Mouse (Mus musculus): ENCODE results near the gene Arhgap42.
A peak's percentile ranks its signal among the peaks of the same experiment; 100 is the strongest.

The Arhgap42 gene

GRCm38 (mm10) chr9:9093096-9093495, 145.8 kb downstream of the Arhgap42 start:
- no peaks in the 10 kb centered on the region for H3K9me3 ChIP-seq (ENCODE audit: low read length)
- no peak overlapping the region for H3K4me3 ChIP-seq (replicated peaks; ENCODE audit: low read length)
- TF ChIP-seq NANOG (IDR thresholded peaks at IDR 0.05; ENCODE audit: borderline replicate concordance, low read length) = no peak
- TF ChIP-seq POU5F1 (IDR thresholded peaks at IDR 0.05; ENCODE audit: borderline replicate concordance, low read length) = no peak
- no peak for TF ChIP-seq CTCF (conservative IDR thresholded peaks at IDR 0.05; ENCODE audit: low read length)
- H3K36me3 ChIP-seq (ENCODE audit: insufficient read depth, low read length) = no peaks in the 10 kb centered on the region
- H3K4me1 ChIP-seq (replicated peaks; ENCODE audit: low read depth, low read length) = no peaks in the 10 kb centered on the region
- no peaks in the 10 kb centered on the region for H3K27me3 ChIP-seq (ENCODE audit: insufficient read depth, low read length)

- Histone ChIP-seq H3K9me3 (ENCODE audit: low read length) (no peaks in the 10 kb centered on the region), H3K4me1 (replicated peaks; ENCODE audit: low read depth, low read length) (no peaks in the 10 kb centered on the region), H3K27me3 (ENCODE audit: insufficient read depth, low read length) (no peaks in the 10 kb centered on the region), H3K36me3 (ENCODE audit: insufficient read depth, low read length) (no peaks in the 10 kb centered on the region), H3K4me3 (replicated peaks; ENCODE audit: low read length) (no peak overlapping the region)
- no peak for TF ChIP-seq NANOG (IDR thresholded peaks at IDR 0.05; ENCODE audit: borderline replicate concordance, low read length)
Observed at GRCm38 (mm10) chr9:9083441-9083840, 155.5 kb downstream of the Arhgap42 start.

- Histone ChIP-seq H3K4me1 (replicated peaks; ENCODE audit: low read depth, low read length) (no peaks in the 10 kb centered on the region), H3K4me3 (replicated peaks; ENCODE audit: low read length) (no peak overlapping the region), H3K36me3 (ENCODE audit: insufficient read depth, low read length) (no peaks in the 10 kb centered on the region), H3K9me3 (ENCODE audit: low read length) (peaks cover 3% of the 10 kb centered on the region; the same call in 1 of the 2 replicates), H3K27me3 (ENCODE audit: insufficient read depth, low read length) (no peaks in the 10 kb centered on the region)
- TF ChIP-seq CTCF (conservative IDR thresholded peaks at IDR 0.05; ENCODE audit: low read length) (no peak), POU5F1 (IDR thresholded peaks at IDR 0.05; ENCODE audit: borderline replicate concordance, low read length) (no peak), NANOG (IDR thresholded peaks at IDR 0.05; ENCODE audit: borderline replicate concordance, low read length) (no peak)
Observed at GRCm38 (mm10) chr9:9052920-9053319, 186.0 kb downstream of the Arhgap42 start.

DNA sequence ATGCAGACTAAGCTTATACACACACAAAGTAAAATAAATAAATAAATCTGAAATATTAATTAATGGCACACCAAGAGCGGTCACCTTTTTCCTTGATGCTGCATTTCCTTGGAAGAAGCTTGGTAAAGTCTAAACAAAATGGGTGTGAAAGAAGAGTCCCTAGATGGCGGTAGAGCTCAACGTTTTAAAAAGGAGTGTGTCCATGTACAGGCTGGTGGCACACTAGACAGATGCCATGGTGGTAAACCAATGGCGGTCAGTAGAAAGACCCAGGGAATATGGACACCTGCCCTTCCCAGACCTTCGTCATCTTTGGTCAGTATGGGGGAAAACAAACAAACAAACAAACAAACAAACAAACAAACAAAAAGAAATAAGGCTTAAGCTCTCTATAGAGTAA, 187.7 kb downstream of the Arhgap42 start:
- Histone ChIP-seq H3K4me1 (replicated peaks; ENCODE audit: low read depth, low read length) (no peaks in the 10 kb centered on the region), H3K36me3 (ENCODE audit: insufficient read depth, low read length) (no peaks in the 10 kb centered on the region), H3K4me3 (replicated peaks; ENCODE audit: low read length) (no peak overlapping the region), H3K27me3 (ENCODE audit: insufficient read depth, low read length) (no peaks in the 10 kb centered on the region), H3K9me3 (ENCODE audit: low read length) (no peaks in the 10 kb centered on the region)
- TF ChIP-seq POU5F1 (IDR thresholded peaks at IDR 0.05; ENCODE audit: borderline replicate concordance, low read length) = no peak
- no peak for TF ChIP-seq NANOG (IDR thresholded peaks at IDR 0.05; ENCODE audit: borderline replicate concordance, low read length)
- TF ChIP-seq CTCF (conservative IDR thresholded peaks at IDR 0.05; ENCODE audit: low read length) = peak; percentile 27

GRCm38 (mm10) chr9:9049202-9049601, 189.7 kb downstream of the Arhgap42 start:
- Histone ChIP-seq H3K27me3 (ENCODE audit: insufficient read depth, low read length) (no peaks in the 10 kb centered on the region), H3K4me3 (replicated peaks; ENCODE audit: low read length) (no peak overlapping the region), H3K4me1 (replicated peaks; ENCODE audit: low read depth, low read length) (no peaks in the 10 kb centered on the region), H3K36me3 (ENCODE audit: insufficient read depth, low read length) (no peaks in the 10 kb centered on the region), H3K9me3 (ENCODE audit: low read length) (no peaks in the 10 kb centered on the region)
- TF ChIP-seq POU5F1 (IDR thresholded peaks at IDR 0.05; ENCODE audit: borderline replicate concordance, low read length) (no peak), CTCF (conservative IDR thresholded peaks at IDR 0.05; ENCODE audit: low read length) (peak; percentile 43), NANOG (IDR thresholded peaks at IDR 0.05; ENCODE audit: borderline replicate concordance, low read length) (no peak)

GRCm38 (mm10) chr9:9041009-9041408, 197.9 kb downstream of the Arhgap42 start:
- peaks cover 14% of the 10 kb centered on the region for H3K4me1 ChIP-seq (replicated peaks; ENCODE audit: low read depth, low read length)
- TF ChIP-seq NANOG (IDR thresholded peaks at IDR 0.05; ENCODE audit: borderline replicate concordance, low read length) = no peak
- no peaks in the 10 kb centered on the region for H3K36me3 ChIP-seq (ENCODE audit: insufficient read depth, low read length)
- H3K27me3 ChIP-seq (ENCODE audit: insufficient read depth, low read length) = no peaks in the 10 kb centered on the region
- H3K9me3 ChIP-seq (ENCODE audit: low read length) = no peaks in the 10 kb centered on the region
- H3K4me3 ChIP-seq (replicated peaks; ENCODE audit: low read length) = no peak overlapping the region

DNA sequence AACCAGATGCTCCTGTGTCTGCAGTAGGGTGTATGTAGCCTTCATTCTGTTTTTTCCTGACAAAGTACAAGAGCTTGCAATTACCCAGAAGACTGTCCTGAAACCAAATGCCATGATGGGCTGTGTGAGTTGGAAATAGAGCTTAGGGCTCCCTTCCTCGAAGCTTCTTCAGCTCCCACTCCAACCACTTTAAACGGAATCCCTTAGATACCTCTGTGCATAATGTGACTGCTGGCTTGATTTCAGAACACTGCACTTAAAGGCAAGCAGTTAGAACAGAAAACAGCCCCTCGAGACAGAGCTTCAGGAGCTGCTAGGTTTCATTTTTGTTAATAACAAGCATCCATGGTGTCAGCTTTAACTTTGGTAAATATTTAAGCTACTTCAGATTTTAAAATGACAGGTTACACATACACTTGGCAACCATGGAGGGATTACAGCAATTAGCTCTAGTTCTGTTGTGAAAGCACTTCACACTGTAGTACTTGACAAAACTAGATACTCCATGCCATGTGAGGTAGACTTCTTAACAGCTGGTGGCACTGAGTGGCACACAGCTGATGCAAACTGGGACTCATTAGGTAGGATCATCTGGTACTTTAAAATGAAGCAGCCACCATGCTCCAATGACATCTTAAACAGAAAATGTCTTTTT, 201.8 kb downstream of the Arhgap42 start:
- Histone ChIP-seq H3K36me3 (ENCODE audit: insufficient read depth, low read length) (no peaks in the 10 kb centered on the region), H3K4me1 (replicated peaks; ENCODE audit: low read depth, low read length) (peaks cover 3% of the 10 kb centered on the region), H3K4me3 (replicated peaks; ENCODE audit: low read length) (no peak overlapping the region), H3K27me3 (ENCODE audit: insufficient read depth, low read length) (no peaks in the 10 kb centered on the region), H3K9me3 (ENCODE audit: low read length) (no peaks in the 10 kb centered on the region)
- TF ChIP-seq POU5F1 (IDR thresholded peaks at IDR 0.05; ENCODE audit: borderline replicate concordance, low read length) (no peak), NANOG (IDR thresholded peaks at IDR 0.05; ENCODE audit: borderline replicate concordance, low read length) (no peak), CTCF (conservative IDR thresholded peaks at IDR 0.05; ENCODE audit: low read length) (no peak)

- H3K4me1 ChIP-seq (replicated peaks; ENCODE audit: low read depth, low read length) = peaks cover 64% of the 10 kb centered on the region
- no peak overlapping the region for H3K4me3 ChIP-seq (replicated peaks; ENCODE audit: low read length)
- no peaks in the 10 kb centered on the region for H3K27me3 ChIP-seq (ENCODE audit: insufficient read depth, low read length)
Observed at GRCm38 (mm10) chr9:9027904-9028303, 211.0 kb downstream of the Arhgap42 start.

DNA sequence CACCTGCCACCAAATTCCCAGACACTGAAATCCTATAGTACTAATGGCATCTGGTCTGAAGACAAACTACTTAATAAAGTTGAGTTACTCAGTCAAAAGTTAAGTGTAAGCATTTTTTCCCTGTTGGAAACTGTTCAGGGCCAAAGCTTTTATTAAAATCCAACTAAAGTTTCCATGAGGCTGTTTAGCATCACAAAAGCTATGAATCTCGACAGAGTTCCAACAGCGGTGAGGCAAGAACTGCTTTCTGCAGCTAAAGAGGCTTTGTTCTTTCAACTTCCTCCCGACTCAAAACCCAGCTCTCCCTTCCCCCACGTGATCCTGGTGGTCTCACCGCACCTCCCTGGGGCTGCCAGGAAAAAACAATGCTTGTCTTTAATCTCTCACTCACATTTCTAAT, 211.5 kb downstream of the Arhgap42 start:
- Histone ChIP-seq H3K4me3 (replicated peaks; ENCODE audit: low read length) (no peak overlapping the region), H3K9me3 (ENCODE audit: low read length) (no peaks in the 10 kb centered on the region), H3K4me1 (replicated peaks; ENCODE audit: low read depth, low read length) (peaks cover 62% of the 10 kb centered on the region), H3K27me3 (ENCODE audit: insufficient read depth, low read length) (no peaks in the 10 kb centered on the region), H3K36me3 (ENCODE audit: insufficient read depth, low read length) (0 out of 2 replicates have a peak, but pooled peaks cover 3% of the 10 kb centered on the region)
- TF ChIP-seq CTCF (conservative IDR thresholded peaks at IDR 0.05; ENCODE audit: low read length) (no peak), POU5F1 (IDR thresholded peaks at IDR 0.05; ENCODE audit: borderline replicate concordance, low read length) (peak; percentile 68; the same call in 1 of the 2 replicates), NANOG (IDR thresholded peaks at IDR 0.05; ENCODE audit: borderline replicate concordance, low read length) (peak; percentile 37)

More at GRCm38 (mm10) chr9:9027904-9028303, 211.0 kb downstream of the Arhgap42 start:
- Histone ChIP-seq H3K36me3 (ENCODE audit: insufficient read depth, low read length) (0 out of 2 replicates have a peak, but pooled peaks cover 3% of the 10 kb centered on the region), H3K9me3 (ENCODE audit: low read length) (no peaks in the 10 kb centered on the region)
- TF ChIP-seq CTCF (conservative IDR thresholded peaks at IDR 0.05; ENCODE audit: low read length) (no peak), NANOG (IDR thresholded peaks at IDR 0.05; ENCODE audit: borderline replicate concordance, low read length) (peak; percentile 80)

All from E14TG2a.4 (cell line).